Mouse (Mus musculus): ENCODE results near the gene Tbc1d9b.

- TF ChIP-seq POLR2A (IDR thresholded peaks at IDR 0.05; ENCODE audit: low read depth, low read length) (no peak), CTCF (IDR thresholded peaks at IDR 0.05; ENCODE audit: borderline replicate concordance, insufficient read depth, low read length) (no peak)
Measured at GRCm38 (mm10) chr11:50194070-50194469, 62.9 kb downstream of the Tbc1d9b start.

All from embryonic fibroblast, embryonic 13.5 days (primary cell).